9 mouse cellular contexts compared by ENCODE assay signal in genomic region chr8:76067721-76068120, GRCm38 (mm10).
A peak's percentile ranks its signal among the peaks of the same experiment; 100 is the strongest.
DNase-seq lines count a peak whose midpoint lies in the region; ATAC-seq and TF ChIP-seq lines count a peak whose summit lies in the region.
"Had no signal": no experiment of that assay in that cellular context is flagged by ENCODE, and none has a peak within 500 bp of the region (broad histone marks: within the 10 kb centered on the region; RNA-seq: fewer than 3 reads in every experiment).

No protein-coding gene starts in this region.

- TF ChIP-seq CTCF in MEL (IDR thresholded peaks at IDR 0.05 in 2 of 3, conservative IDR thresholded peaks at IDR 0.05 in 1 of 3; ENCODE audit: control insufficient read depth in 1 of 3, insufficient read depth in 1 of 3, low read depth in 2 of 3, low read length in 3 of 3, poor library complexity in 1 of 3, severe bottlenecking in 1 of 3): peak in 2 of 3 experiments; percentile 47 to 67; a peak in 5 of 6 replicates

- no peaks in the 10 kb centered on the region for H3K27me3 ChIP-seq in kidney, embryonic 16.5 days (ENCODE audit: insufficient read depth, low read length)
- no peaks in the 10 kb centered on the region for H3K27me3 ChIP-seq in MEL (ENCODE audit: control insufficient read depth in 1 of 2, insufficient read depth in 2 of 2, low read length in 2 of 2)
- H3K27me3 ChIP-seq in midbrain, embryonic 13.5 days: no peaks in the 10 kb centered on the region
- H3K27me3 ChIP-seq: megakaryocyte, embryonic 14.5 days had no signal

- TF ChIP-seq EP300 in MEL (IDR thresholded peaks at IDR 0.05; ENCODE audit: low read depth in 1 of 2, low read length in 2 of 2): no peak

- TF ChIP-seq POLR2A in MEL (IDR thresholded peaks at IDR 0.05; ENCODE audit: control insufficient read depth in 1 of 2, insufficient read depth in 1 of 2, low read depth in 1 of 2, low read length in 2 of 2, poor library complexity in 1 of 2): no peak

- H3K4me1 ChIP-seq in kidney, embryonic 16.5 days (ENCODE audit: insufficient read depth, low read length): no peaks in the 10 kb centered on the region
- H3K4me1 ChIP-seq in MEL (ENCODE audit: control insufficient read depth in 1 of 2, insufficient read depth in 2 of 2, low read length in 2 of 2): no peaks in the 10 kb centered on the region
- H3K4me1 ChIP-seq in midbrain, embryonic 13.5 days (replicated peaks): no peaks in the 10 kb centered on the region
- H3K4me1 ChIP-seq: megakaryocyte, embryonic 14.5 days had no signal

- TF ChIP-seq RAD21 in MEL (IDR thresholded peaks at IDR 0.05; ENCODE audit: low read depth, low read length): peak; percentile 77

- DNase-seq in cerebellum, adult 18-20 months: peak; percentile 5 to 10
- DNase-seq in kidney, postnatal 14 days: peak; percentile 30
- peak; percentile 53 for DNase-seq in MEL (ENCODE audit: low read depth, low spot score)
- peak; percentile 29 for DNase-seq in heart, postnatal 4 days
- DNase-seq in thymus, postnatal 36 days: no peak

- H3K4me2 ChIP-seq in kidney, embryonic 16.5 days (replicated peaks; ENCODE audit: low read depth, low read length): no peak overlapping the region
- H3K4me2 ChIP-seq in midbrain, embryonic 13.5 days (replicated peaks): no peak overlapping the region

- no peaks in the 10 kb centered on the region for H3K79me2 ChIP-seq in MEL (ENCODE audit: control insufficient read depth, insufficient read depth, low read length, poor library complexity)

- no peak overlapping the region for H3K27ac ChIP-seq in kidney, embryonic 16.5 days (ENCODE audit: low read length)
- no peak overlapping the region for H3K27ac ChIP-seq in MEL (ENCODE audit: control insufficient read depth, low read depth, low read length)
- no peak overlapping the region for H3K27ac ChIP-seq in midbrain, embryonic 13.5 days

- H3K36me3 ChIP-seq in kidney, embryonic 16.5 days (ENCODE audit: insufficient read depth, low read length): no peaks in the 10 kb centered on the region
- H3K36me3 ChIP-seq in MEL (ENCODE audit: control insufficient read depth in 1 of 2, insufficient read depth in 2 of 2, low read length in 2 of 2): no peaks in the 10 kb centered on the region
- no peaks in the 10 kb centered on the region for H3K36me3 ChIP-seq in midbrain, embryonic 13.5 days

- 9% methylated on average over 2 of the region's 2 CpGs for WGBS in kidney, embryonic 16.5 days
- WGBS in midbrain, embryonic 13.5 days: 11% methylated on average over 2 of the region's 2 CpGs

- no peak overlapping the region for H3K4me3 ChIP-seq in kidney, embryonic 16.5 days (ENCODE audit: low read length)
- no peak overlapping the region for H3K4me3 ChIP-seq in MEL (ENCODE audit: control insufficient read depth in 1 of 2, insufficient read depth in 1 of 2, low read depth in 2 of 2, low read length in 2 of 2)
- no peak overlapping the region for H3K4me3 ChIP-seq in midbrain, embryonic 13.5 days (replicated peaks)
- H3K4me3 ChIP-seq: megakaryocyte, embryonic 14.5 days had no signal

- no peak for ATAC-seq in cerebellum, adult (ENCODE audit: insufficient number of reproducible peaks, low FRiP score, low TSS enrichment)
- ATAC-seq in kidney, embryonic 16.5 days (ENCODE audit: low FRiP score, low TSS enrichment): no peak
- ATAC-seq in midbrain, embryonic 13.5 days: no peak

- H3K9me3 ChIP-seq in kidney, embryonic 16.5 days (ENCODE audit: low read length): no peaks in the 10 kb centered on the region
- H3K9me3 ChIP-seq in MEL (replicated peaks; ENCODE audit: insufficient read depth, low read length): no peaks in the 10 kb centered on the region
- no peaks in the 10 kb centered on the region for H3K9me3 ChIP-seq in midbrain, embryonic 13.5 days
- H3K9me3 ChIP-seq: megakaryocyte, embryonic 14.5 days had no signal

- no peak overlapping the region for H3K9ac ChIP-seq in kidney, embryonic 16.5 days (replicated peaks; ENCODE audit: low read length)
- H3K9ac ChIP-seq in MEL (ENCODE audit: control insufficient read depth, low read depth, low read length, poor library complexity, severe bottlenecking): no peak overlapping the region
- H3K9ac ChIP-seq in midbrain, embryonic 13.5 days (replicated peaks): no peak overlapping the region

TF ChIP-seq in MEL, 35 proteins besides CTCF, POLR2A, EP300 and RAD21:
- TF ChIP-seq ZNF384 (IDR thresholded peaks at IDR 0.05; ENCODE audit: low read depth, low read length) (no peak), CHD2 (IDR thresholded peaks at IDR 0.05; ENCODE audit: low read length) (no peak), KAT2A (conservative IDR thresholded peaks at IDR 0.05; ENCODE audit: low read depth, low read length) (no peak), GABPA (IDR thresholded peaks at IDR 0.05; ENCODE audit: low read depth, low read length) (no peak), ZC3H11A (IDR thresholded peaks at IDR 0.05; ENCODE audit: low read depth, low read length) (peak; percentile 39; the same call in 1 of the 2 replicates), MYB (IDR thresholded peaks at IDR 0.05; ENCODE audit: low read depth, low read length) (no peak), MAX (IDR thresholded peaks at IDR 0.05; ENCODE audit: low read length) (no peak), JUND (IDR thresholded peaks at IDR 0.05; ENCODE audit: low read depth, low read length) (no peak), NRF1 (IDR thresholded peaks at IDR 0.05; ENCODE audit: insufficient read depth, low read depth, low read length, poor library complexity, severe bottlenecking) (no peak), SMC3 (IDR thresholded peaks at IDR 0.05; ENCODE audit: low read depth, low read length) (peak; percentile 63), MEF2A (IDR thresholded peaks at IDR 0.05; ENCODE audit: extremely low read depth, insufficient replicate concordance, low read depth, low read length, poor library complexity, severe bottlenecking) (no peak), USF2 (IDR thresholded peaks at IDR 0.05; ENCODE audit: borderline replicate concordance in 1 of 2, insufficient read depth in 1 of 2, low read depth in 1 of 2, low read length in 2 of 2) (no peak)

Comparison
In these comparisons a context has a peak if more than half of its experiments do, and no peak if none do; other contexts are left out.
1. DNase-seq: peak in cerebellum, adult 18-20 months (2 of 2), kidney, postnatal 14 days (single experiment), MEL (single experiment) and heart, postnatal 4 days (single experiment); none in thymus, postnatal 36 days (0 of 2).